Mouse (Mus musculus) small intestine, adult 10 weeks (tissue): Measurements from ENCODE around the gene Asb8. TPM values are rescaled to one million over a fixed set of nuclear protein-coding genes. Genes with fewer than 3 reads are reported as not detected.

ENCODE experiments used
- polyA plus RNA-seq: library from polyadenylated mRNA; stranded (reverse); fragments of 350-450 nt; fragmentation: Illumina TruSeq; extraction: RNeasy Lipid Tissue Mini Kit (QIAGEN cat#74804); gene quantifications from one replicate; pipeline ENCODE4 v1.2.3, GENCODE M21; 2014; ENCODE audit warnings: low replicate concordance

Gene Asb8
- polyA plus RNA-seq: 21.4 TPM

DNA sequence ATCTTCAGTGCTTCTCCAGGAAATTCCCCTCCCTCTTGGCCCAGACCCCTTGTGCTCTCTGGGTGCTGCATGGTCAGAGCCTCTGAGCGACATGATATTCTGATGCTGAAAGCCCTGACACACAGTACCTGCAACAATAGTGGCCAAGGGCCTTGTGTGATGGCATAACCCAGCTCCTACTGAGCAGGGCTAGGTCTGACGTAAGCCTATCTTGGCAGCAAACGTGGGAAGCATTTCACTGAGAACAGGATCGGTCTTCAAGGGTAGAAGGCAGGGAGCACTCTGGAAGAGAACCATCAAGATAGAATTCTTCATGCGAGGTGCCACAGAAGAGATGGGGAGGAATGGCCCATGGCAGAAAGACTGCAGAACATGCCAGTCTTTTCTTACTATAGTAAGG is at the start of gene Asb8:
Gene Asb8, minus strand, starts transcription at position 101 of the 400 bp plus-strand sequence.

DNA sequence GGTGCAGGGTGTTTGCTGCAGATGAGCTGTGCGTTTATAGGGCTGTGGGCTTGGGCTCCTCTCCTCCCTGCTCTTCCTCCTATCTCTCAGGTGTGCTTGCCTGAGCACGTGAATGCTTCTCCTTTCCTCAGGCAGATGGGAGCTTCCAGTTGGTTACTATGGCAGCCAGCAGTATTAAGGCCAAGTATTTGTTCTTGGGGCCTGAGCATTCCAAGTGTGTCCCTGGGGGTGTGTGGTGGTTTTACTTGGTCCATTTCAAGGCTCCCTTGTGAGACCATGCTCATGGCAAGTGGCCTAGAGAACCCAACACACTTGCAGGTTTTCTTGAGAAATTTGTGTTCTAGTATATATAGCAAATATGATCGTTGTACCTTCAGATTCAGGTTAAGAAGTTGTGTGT is 30.0 kb upstream of the Asb8 start, which contains the start of gene Olfr288:
Gene Olfr288, minus strand, starts transcription at position 101 of the 400 bp plus-strand sequence.

DNA sequence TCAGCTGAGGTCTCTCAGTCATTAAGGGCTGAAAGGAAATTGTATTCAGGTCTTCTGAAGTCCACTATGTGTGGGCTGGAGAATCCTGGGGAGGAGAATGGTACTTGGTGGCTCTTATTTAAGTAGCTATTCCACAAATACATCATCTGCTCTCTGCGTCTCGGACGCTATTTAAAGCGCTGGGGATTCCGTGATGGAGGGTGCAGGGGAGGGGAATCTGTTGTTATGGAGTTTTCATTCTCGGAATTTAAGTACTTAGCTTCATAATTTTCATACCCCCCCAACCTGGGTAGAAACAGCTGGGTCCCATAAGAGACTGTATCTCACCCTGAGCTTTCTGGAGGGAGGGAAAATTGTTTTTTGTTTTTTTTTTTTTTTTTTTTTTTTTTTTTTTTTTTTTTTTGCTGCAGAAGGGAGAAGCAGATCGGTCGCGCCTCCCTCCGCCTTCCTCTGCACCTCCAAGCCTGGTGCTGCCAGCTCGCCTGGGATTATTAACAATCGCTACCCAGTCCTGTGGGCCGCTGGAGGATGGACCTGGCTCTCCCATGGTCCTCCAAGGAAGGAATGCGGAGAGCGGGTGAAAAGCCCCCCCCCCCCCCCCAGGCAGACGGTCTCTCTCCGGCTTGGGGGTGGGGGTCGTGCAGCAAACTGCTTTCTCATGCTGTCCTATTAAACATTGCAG is 1.7 kb upstream of the Asb8 start, which contains the start of gene Ccdc184:
Gene Ccdc184, plus strand, starts transcription at position 196 of the 682 bp plus-strand sequence.

DNA sequence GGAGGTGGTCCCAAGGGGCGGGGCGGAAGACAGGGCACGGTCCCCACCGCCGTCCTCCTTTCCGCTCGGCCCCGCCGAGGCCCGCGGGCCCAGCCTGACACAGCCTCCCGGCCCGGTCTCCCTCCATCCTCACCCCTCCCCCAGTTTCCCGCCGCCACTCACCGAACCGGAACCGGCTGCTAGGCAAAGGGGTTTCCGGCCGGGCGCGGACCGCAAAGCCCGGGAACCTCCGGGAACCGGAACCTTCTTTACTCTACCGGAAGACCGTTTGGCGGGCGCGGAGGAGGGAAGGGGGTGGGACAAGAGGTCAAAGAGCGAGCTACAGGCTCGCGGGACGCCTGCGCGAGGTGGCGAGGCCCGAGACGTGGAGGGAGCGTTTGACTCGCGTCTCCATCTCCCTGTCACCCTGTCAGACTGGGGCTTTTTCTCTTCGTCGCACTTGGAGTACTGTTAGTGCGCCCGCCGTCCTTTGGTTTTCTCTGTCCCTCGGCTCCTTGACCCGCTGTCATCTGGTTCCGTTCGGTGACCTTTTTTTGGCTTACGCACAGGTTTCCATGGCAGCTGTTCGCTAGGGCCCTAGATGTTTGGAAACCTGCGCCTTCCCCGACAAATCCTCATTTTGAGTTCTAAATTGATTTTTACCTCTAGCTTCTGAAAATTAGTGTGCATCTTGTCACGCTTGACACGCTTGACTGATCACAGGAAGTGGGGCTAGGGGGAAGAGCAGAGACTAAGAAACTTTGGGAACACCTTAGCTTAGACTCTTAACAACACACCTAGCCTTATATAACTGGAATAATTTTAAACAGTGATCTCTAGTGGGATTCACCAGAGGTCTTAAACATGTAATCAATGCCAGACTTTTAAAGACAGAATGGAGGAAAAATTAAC is 72.1 kb downstream of the Asb8 start, which contains the start of gene Senp1:
Gene Senp1, minus strand, starts transcription at position 624 of the 891 bp plus-strand sequence.

DNA sequence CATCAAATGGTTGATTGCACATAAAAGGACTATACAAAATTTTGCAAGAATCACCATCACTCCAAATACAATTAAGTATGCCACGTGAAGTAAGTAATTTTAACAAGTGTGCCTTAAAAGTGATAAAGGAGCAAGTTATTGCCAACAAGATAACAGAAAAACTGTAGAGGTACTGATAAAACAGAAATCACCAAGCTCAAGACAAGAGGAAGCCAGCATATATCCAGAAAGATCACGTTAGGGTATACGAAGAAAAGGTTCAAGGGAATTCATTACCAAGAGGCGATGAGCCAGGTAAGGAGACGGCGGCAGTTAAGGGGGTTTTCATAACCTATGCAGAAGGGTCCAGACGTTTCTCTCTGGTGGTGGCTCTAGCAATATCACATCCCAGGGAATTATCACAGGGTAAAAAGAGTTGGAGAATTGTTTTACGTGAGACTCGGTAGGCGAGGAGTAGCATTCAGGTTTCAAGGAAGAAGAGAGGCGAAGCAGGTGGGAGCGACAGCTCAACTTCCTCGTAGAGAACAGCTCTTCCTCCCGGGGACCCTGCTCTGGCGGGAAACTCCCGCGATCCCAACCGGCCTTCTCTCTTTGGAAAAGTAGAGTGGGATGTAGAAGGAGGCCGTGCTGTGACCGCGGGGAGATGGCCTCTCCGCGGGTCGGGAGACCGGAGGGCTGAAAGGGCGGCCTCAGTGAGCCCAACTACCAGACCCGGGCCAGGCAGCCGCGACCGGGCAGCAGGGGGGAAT is 72.9 kb downstream of the Asb8 start, which contains the start of gene Pfkm:
Gene Pfkm, plus strand, starts transcription at position 218 of the 749 bp plus-strand sequence.

Other genes with a start within 250 kb of the Asb8 start
- 1.7 TPM for gene Tmem106c, start 201.4 kb downstream of the Asb8 start, polyA plus RNA-seq
- gene Col2a1, start 160.9 kb downstream of the Asb8 start, polyA plus RNA-seq: not detected
- gene Pfkm, start 73.0 kb downstream of the Asb8 start, polyA plus RNA-seq: 1.2 TPM
- 24.5 TPM for gene Senp1, start 71.9 kb downstream of the Asb8 start, polyA plus RNA-seq
- not detected for gene Ccdc184, start 1.5 kb upstream of the Asb8 start, polyA plus RNA-seq
- gene Olfr288, start 29.9 kb upstream of the Asb8 start, polyA plus RNA-seq: not detected
- not detected for gene Gm44579, start 55.4 kb upstream of the Asb8 start, polyA plus RNA-seq
- not detected for gene Olfr287, start 55.4 kb upstream of the Asb8 start, polyA plus RNA-seq
- not detected for gene Olfr286, start 68.8 kb upstream of the Asb8 start, polyA plus RNA-seq
- gene H1fnt, start 91.7 kb upstream of the Asb8 start, polyA plus RNA-seq: not detected
- 0.63 TPM for gene Zfp641, start 130.5 kb upstream of the Asb8 start, polyA plus RNA-seq
- not detected for gene Olfr285, start 151.7 kb upstream of the Asb8 start, polyA plus RNA-seq
- not detected for gene Olfr284, start 175.4 kb upstream of the Asb8 start, polyA plus RNA-seq
- gene Olfr283, start 215.3 kb upstream of the Asb8 start, polyA plus RNA-seq: not detected